Mouse (Mus musculus) right cerebral cortex, postnatal 10 days (tissue): ENCODE measurements at regions not wholly inside any gene's neighbourhood (a gene's known extent, or its start where the extent isn't known, plus 50 kb on each side); places are given as distances from the start of the nearest gene placed in this dataset.

Experiments used
- DNase-seq, 2 experiments: peaks; one replicate each; pipeline ENCODE4 v3.0.0; 2021; ENCODE audit warnings: low spot score in 2 of 2

GRCm38 (mm10) chr7:125259016-125259415, 185.5 kb upstream of the Kdm8 start:
- peak in 1 of 2 experiments; percentile 35 for DNase-seq

- no peak for DNase-seq
Measured at GRCm38 (mm10) chr7:125262133-125262532, 182.3 kb upstream of the Kdm8 start.

GRCm38 (mm10) chr7:125262672-125263365, 181.7 kb upstream of the Kdm8 start:
- no peak for DNase-seq

- no peak for DNase-seq
Measured at GRCm38 (mm10) chr7:125263756-125264155, 180.7 kb upstream of the Kdm8 start.

- no peak for DNase-seq
Measured at GRCm38 (mm10) chr7:125270711-125271110, 173.8 kb upstream of the Kdm8 start.

GRCm38 (mm10) chr7:125271356-125271755, 173.1 kb upstream of the Kdm8 start:
- DNase-seq, result no peak

- no peak for DNase-seq
Measured at GRCm38 (mm10) chr7:125281371-125281770, 163.1 kb upstream of the Kdm8 start.

- no peak for DNase-seq
Measured at GRCm38 (mm10) chr7:125295226-125295625, 149.2 kb upstream of the Kdm8 start.

- no peak for DNase-seq
Measured at GRCm38 (mm10) chr7:125308433-125308832, 136.0 kb upstream of the Kdm8 start.

GRCm38 (mm10) chr7:125310971-125311370, 133.5 kb upstream of the Kdm8 start:
- peak in 1 of 2 experiments; percentile 38 for DNase-seq

- no peak for DNase-seq
Measured at GRCm38 (mm10) chr7:125313604-125314003, 130.9 kb upstream of the Kdm8 start.

GRCm38 (mm10) chr7:125334769-125335168, 109.7 kb upstream of the Kdm8 start:
- DNase-seq, result no peak

GRCm38 (mm10) chr7:125335586-125336165, 108.8 kb upstream of the Kdm8 start:
- peak; percentile 49 to 60 for DNase-seq

GRCm38 (mm10) chr7:125336826-125337225, 107.7 kb upstream of the Kdm8 start:
- DNase-seq, result no peak

- DNase-seq, result no peak
Measured at GRCm38 (mm10) chr7:125338177-125338751, 106.2 kb upstream of the Kdm8 start.

- no peak for DNase-seq
Measured at GRCm38 (mm10) chr7:125340326-125340905, 104.1 kb upstream of the Kdm8 start.

- no peak for DNase-seq
Measured at GRCm38 (mm10) chr7:125349606-125350005, 94.9 kb upstream of the Kdm8 start.

GRCm38 (mm10) chr7:125354211-125354610, 90.3 kb upstream of the Kdm8 start:
- DNase-seq, result no peak

GRCm38 (mm10) chr7:125354956-125355355, 89.5 kb upstream of the Kdm8 start:
- no peak for DNase-seq

GRCm38 (mm10) chr7:125358016-125358415, 86.5 kb upstream of the Kdm8 start:
- peak; percentile 43 to 64 for DNase-seq

GRCm38 (mm10) chr7:125383021-125383420, 61.5 kb upstream of the Kdm8 start:
- DNase-seq, result no peak

GRCm38 (mm10) chr7:125384171-125384570, 60.3 kb upstream of the Kdm8 start:
- DNase-seq, result no peak

- peak; percentile 29 to 41 for DNase-seq
Measured at GRCm38 (mm10) chr7:125392536-125392935, 51.9 kb upstream of the Kdm8 start.
